Mouse (Mus musculus) erythroblast, embryonic 14.5 days (primary cell): ENCODE measurements around the gene Tmem8b. TPM values are rescaled to one million over a fixed set of nuclear protein-coding genes. Genes with fewer than 3 reads are reported as not detected.

ENCODE experiments used
- H3K27me3 ChIP-seq: 2 replicates; pipeline ENCODE4 v1.6.1; 2012; ENCODE audit warnings: inconsistent platforms; ENCODE audit not compliant: control insufficient read depth
- H3K36me3 ChIP-seq: 2 replicates; pipeline ENCODE4 v1.6.1; 2012; ENCODE audit warnings: mild to moderate bottlenecking, inconsistent platforms; ENCODE audit not compliant: control insufficient read depth
- H3K4me1 ChIP-seq: 2 replicates; pipeline ENCODE4 v1.6.1; 2012; ENCODE audit warnings: inconsistent platforms; ENCODE audit not compliant: control insufficient read depth
- H3K4me3 ChIP-seq: replicated peaks from 2 replicates; pipeline ENCODE3; 2012; ENCODE audit warnings: moderate library complexity, mild to moderate bottlenecking, inconsistent platforms
- H3K9me3 ChIP-seq: 2 replicates; pipeline ENCODE4 v1.6.1; 2012; ENCODE audit warnings: low read length, inconsistent platforms, mixed read lengths; ENCODE audit not compliant: control insufficient read depth
- GATA1 ChIP-seq: IDR thresholded peaks from 2 replicates; pipeline ENCODE4 v1.6.1; 2012; ENCODE audit warnings: low read length, inconsistent platforms, mixed read lengths
- TAL1 ChIP-seq: IDR thresholded peaks from 3 replicates; pipeline ENCODE4 v1.6.1; 2012; ENCODE audit warnings: low read length, inconsistent platforms, mixed read lengths
- polyA plus RNA-seq: library from polyadenylated mRNA; stranded (reverse); fragments of >175 nt; gene quantifications from 2 replicates; pipeline ENCODE4 v1.2.3, GENCODE M21; 2012

The Tmem8b gene
- polyA plus RNA-seq, 1 experiment: 0.03 TPM

DNA sequence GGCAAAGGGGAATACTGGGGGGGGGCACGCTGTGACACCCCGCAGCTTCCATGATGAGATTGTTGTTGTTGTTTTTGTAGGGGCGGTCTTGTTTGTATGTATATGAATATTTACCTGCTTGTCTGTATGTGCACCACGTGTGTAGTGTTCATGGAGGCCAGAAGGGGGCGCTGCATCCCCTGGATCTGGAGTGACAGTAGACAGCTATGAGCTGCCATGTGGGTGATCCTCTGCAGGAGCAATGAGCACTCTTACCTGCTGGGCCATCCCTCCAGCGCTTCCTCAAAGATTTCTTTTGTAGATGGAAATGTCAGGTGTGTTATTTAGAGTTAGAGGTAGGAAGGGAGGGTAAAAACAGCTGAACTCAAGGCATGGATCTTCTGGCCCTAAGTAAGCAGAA, 34.7 kb downstream of the Tmem8b start:
- no peak overlapping the region for H3K4me3 ChIP-seq

DNA sequence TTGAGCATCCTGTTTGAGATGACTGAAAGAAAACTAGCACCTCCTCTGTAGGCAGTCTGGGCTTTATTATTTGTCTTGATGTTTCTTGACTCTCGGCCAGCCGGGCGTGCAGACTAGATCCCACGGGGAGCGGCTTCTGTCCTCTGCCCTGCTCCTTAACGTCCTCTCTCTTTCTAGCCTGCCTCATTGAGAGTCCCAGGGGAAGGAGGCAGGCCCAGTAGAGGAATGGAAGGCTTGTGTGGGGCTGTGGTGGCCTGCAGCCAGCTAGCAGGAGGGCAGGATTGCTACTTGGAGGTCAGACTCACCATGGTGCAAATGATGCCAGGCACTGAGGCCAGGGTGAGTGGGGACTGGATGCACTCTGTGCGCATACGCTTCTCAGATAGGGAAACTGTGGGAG, 35.1 kb downstream of the Tmem8b start:
- Histone ChIP-seq H3K4me3 (no peak overlapping the region), H3K36me3 (no peaks in the 10 kb centered on the region), H3K27me3 (no peaks in the 10 kb centered on the region), H3K4me1 (no peaks in the 10 kb centered on the region), H3K9me3 (no peaks in the 10 kb centered on the region)
- no peak for TF ChIP-seq GATA1
- no peak for TF ChIP-seq TAL1

More for the DNA sequence above, 34.7 kb downstream of the Tmem8b start:
- Histone ChIP-seq H3K36me3 (no peaks in the 10 kb centered on the region), H3K4me1 (no peaks in the 10 kb centered on the region), H3K9me3 (no peaks in the 10 kb centered on the region), H3K27me3 (no peaks in the 10 kb centered on the region)
- TF ChIP-seq GATA1 (no peak), TAL1 (no peak)

DNA sequence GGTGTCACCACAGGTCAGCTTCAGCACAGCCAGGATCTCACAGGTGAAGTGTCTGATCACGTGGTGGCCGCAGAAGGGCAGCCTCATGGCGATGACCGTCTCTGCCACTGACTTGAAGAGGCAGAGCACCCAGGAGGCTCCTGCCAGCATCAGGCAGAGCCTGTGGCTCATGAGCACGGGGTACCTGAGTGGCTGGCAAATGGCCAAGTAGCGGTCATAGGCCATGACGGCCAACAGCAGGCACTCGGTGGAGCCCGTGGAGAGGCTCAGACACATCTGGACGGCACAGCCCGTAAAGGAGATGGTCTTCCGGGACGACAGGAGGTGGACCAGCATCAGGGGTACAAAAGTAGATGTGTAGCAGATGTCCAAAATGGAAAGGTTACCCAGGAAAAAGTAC, 37.2 kb downstream of the Tmem8b start:
- H3K4me1 ChIP-seq: no peaks in the 10 kb centered on the region
- TF ChIP-seq GATA1 (no peak), TAL1 (no peak)
- no peak overlapping the region for H3K4me3 ChIP-seq
- H3K27me3 ChIP-seq: no peaks in the 10 kb centered on the region
- H3K9me3 ChIP-seq: no peaks in the 10 kb centered on the region
- no peaks in the 10 kb centered on the region for H3K36me3 ChIP-seq

DNA sequence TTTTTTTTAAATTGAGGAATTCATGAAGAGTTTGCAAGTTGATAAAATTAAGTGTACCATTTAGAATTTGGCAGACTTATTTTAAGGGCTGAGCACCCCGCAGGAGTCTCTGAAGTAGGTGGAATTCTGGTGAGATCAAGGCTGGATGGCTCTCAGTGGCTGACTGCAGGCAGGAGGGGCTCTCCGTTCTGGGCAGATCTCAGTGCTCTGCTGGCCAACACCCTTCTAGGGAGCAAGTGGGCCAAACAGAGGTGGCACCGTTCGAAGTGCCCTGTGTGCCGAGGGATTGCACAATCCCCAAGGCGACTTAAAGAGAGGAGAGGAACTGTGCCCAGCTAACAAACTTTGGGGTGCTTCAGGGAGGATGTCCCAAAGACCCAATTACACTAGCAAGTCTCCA, 41.1 kb downstream of the Tmem8b start, which contains the start of gene Olfr71:
Gene Olfr71, minus strand, starts transcription at position 387 of the 400 bp plus-strand sequence.
- no peaks in the 10 kb centered on the region for H3K36me3 ChIP-seq
- TF ChIP-seq GATA1 (no peak), TAL1 (no peak)
- no peaks in the 10 kb centered on the region for H3K9me3 ChIP-seq
- H3K4me1 ChIP-seq: no peaks in the 10 kb centered on the region
- no peak within 1 kb of the TSS for H3K4me3 ChIP-seq
- peaks cover 3% of the 10 kb centered on the region; the same call in 1 of the 2 replicates for H3K27me3 ChIP-seq

DNA sequence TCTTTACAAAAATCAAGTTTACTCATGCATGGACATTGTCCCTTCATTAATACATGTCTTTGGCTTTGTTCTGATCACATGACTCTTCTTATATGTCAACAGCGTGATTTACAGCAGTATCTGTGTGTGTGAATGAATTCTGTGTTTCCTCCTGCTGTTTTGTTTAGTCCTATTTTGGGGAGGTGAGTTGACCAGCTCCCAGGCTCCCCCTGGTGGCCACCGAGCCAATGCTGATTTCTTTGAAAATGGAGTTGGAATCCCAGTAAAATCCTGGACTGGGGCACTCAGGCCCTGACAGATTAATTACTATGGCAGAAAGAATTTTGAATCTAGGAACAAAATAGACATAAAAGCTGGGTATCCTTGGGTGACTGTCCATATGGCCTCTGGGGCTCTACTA, 43.0 kb downstream of the Tmem8b start:
- H3K4me1 ChIP-seq: no peaks in the 10 kb centered on the region
- no peak overlapping the region for H3K4me3 ChIP-seq
- no peak for TF ChIP-seq TAL1
- TF ChIP-seq GATA1: no peak
- no peaks in the 10 kb centered on the region for H3K9me3 ChIP-seq
- H3K27me3 ChIP-seq: peaks cover 5% of the 10 kb centered on the region
- H3K36me3 ChIP-seq: no peaks in the 10 kb centered on the region

DNA sequence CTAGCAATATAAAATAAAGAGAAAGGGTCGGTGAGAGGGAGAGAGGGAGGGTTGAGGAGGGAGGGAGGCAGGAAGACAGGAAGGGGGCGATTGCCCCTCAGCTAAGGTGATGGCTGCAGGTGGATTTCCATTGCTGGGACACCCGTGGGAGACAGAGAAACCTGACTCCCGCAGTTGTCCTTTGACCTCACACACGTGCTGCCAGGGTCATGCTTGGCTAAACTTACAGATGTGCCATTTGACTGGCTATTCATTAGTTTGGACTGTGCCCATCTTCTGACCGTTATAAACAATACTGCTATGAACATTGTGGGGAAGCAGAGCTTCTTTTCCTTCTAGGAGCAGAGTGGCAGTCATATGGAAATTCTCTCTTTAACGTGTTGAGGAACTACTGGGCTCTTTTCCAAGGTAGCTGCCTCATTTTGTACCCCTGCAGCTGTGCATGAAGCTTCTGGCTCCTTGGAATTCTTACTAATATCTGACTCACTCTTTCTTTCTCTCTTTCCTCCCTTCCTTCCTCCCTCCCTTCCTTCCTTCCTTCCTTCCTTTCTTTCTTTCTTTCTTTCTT, 45.0 kb downstream of the Tmem8b start:
- Histone ChIP-seq H3K27me3 (peaks cover 5% of the 10 kb centered on the region), H3K36me3 (no peaks in the 10 kb centered on the region), H3K4me1 (no peaks in the 10 kb centered on the region), H3K9me3 (no peaks in the 10 kb centered on the region; the same call in 1 of the 2 replicates), H3K4me3 (no peak overlapping the region)
- no peak for TF ChIP-seq TAL1
- no peak for TF ChIP-seq GATA1

DNA sequence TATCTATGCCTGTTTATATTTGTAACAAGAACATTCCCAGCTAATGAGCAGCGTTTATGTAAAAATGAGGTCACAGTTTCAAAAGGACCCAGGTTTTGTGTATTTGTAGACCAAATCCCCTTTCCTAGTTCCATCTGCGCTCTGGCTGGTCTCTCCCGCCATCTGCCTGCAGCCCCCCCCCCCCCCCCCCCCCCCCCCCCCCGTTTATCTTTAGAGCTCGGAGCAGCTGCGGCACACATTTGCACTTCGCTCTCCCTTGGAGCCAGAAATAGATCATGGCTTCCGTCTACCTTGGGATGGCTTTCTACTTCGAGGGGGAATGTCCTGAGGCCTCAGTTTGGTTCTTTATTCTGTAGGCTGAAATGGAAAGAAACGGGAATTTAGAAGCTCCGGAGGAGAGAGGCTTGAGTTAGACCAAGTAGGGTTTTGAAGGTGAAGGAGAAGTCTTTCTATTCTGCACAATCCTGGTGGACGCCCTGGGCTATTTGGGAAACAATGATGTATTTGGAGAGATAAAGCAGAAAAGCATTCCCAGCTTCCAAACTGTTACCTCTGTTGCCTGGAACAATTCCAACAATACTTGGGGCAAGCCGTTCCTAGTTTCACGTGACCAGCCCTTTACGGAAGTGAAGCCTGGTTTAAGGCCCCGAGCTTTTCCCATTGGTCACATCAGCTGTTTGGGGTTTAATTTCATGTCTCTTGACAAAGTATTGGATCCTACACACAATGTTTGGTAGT, 51.9 kb downstream of the Tmem8b start:
- Histone ChIP-seq H3K9me3 (no peaks in the 10 kb centered on the region; the same call in 1 of the 2 replicates), H3K36me3 (no peaks in the 10 kb centered on the region), H3K4me1 (no peaks in the 10 kb centered on the region), H3K4me3 (no peak overlapping the region), H3K27me3 (peaks cover 1% of the 10 kb centered on the region)
- TF ChIP-seq GATA1: no peak
- no peak for TF ChIP-seq TAL1

DNA sequence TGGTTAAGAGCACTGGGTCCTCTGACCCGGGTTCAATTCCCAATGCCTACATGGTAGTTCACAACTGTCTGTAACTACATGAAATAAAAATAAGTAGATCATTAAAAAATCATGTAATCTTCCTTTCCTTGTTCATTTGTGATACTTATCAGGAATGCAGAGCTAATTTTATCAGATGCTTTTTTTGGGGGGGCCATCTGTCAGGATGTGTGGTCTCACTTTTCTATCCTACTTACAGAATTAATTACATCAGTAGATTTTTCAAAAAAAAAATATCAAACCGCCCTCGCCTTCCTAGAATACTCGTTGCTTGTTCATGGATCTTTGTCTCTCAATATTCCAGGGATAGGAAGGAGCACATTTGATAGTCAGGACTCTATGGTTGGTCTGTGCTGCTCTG, 53.4 kb downstream of the Tmem8b start:
- no peaks in the 10 kb centered on the region for H3K27me3 ChIP-seq
- TF ChIP-seq GATA1: no peak
- no peak for TF ChIP-seq TAL1

DNA sequence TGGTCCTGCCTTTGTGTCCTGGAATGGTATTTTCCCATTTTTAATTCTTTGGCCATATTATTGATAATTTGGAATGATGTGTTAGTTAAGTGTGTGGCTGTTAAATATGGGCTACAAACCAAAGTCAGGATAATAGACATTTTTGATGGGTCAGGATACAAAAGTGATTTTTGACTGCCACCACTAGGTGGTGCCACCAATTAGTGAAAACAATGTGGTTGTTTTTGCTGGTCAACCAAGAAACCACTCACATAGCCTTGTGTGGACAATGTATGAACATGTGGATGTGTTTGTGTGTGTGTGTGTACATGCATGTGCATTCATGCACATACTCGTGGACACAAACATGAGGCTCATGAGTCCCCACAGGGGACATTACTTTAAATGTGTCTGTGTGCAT, 56.0 kb downstream of the Tmem8b start:
- no peaks in the 10 kb centered on the region for H3K27me3 ChIP-seq
- no peak for TF ChIP-seq TAL1
- no peak for TF ChIP-seq GATA1
- H3K36me3 ChIP-seq: no peaks in the 10 kb centered on the region
- no peaks in the 10 kb centered on the region for H3K9me3 ChIP-seq
- peaks cover 10% of the 10 kb centered on the region; the same call in 1 of the 2 replicates for H3K4me1 ChIP-seq
- H3K4me3 ChIP-seq: no peak overlapping the region

More for the DNA sequence above, 53.4 kb downstream of the Tmem8b start:
- Histone ChIP-seq H3K9me3 (no peaks in the 10 kb centered on the region; the same call in 1 of the 2 replicates), H3K36me3 (no peaks in the 10 kb centered on the region), H3K4me1 (no peaks in the 10 kb centered on the region), H3K4me3 (no peak overlapping the region)
